Mouse (Mus musculus) layer of hippocampus, adult 2 months (tissue): ENCODE measurements around the gene Tc2n. TPM values are rescaled to one million over a fixed set of nuclear protein-coding genes. Genes with fewer than 3 reads are reported as not detected.
A peak's percentile ranks its signal among the peaks of the same experiment; 100 is the strongest.
"Not testable (repeated sequence)": the region's sequence is repeated elsewhere in the genome, so short reads cannot be mapped to it uniquely, and the experiment has no call there.

Experiments used
- DNase-seq, 2 experiments: peaks; one replicate each; pipeline ENCODE4 v3.0.0; 2022; ENCODE audit warnings: low spot score in 2 of 2
- H3K27ac ChIP-seq: fragments of 200-600 bp; 2 replicates; pipeline ENCODE4 v1.8.1; 2022
- H3K4me3 ChIP-seq: fragments of 200-600 bp; 2 replicates; pipeline ENCODE4 v1.8.1; 2022; ENCODE audit warnings: mild to moderate bottlenecking
- CTCF ChIP-seq: fragments of 200-600 bp; conservative IDR thresholded peaks from 2 replicates; pipeline ENCODE4 v1.8.1; 2022; ENCODE audit warnings: antibody characterized with exemption, mild to moderate bottlenecking, moderate library complexity
- total RNA-seq, 2 experiments: library from RNA; stranded (reverse); gene quantifications; 2 replicates each; pipeline ENCODE4 v1.2.3; 2021

Tc2n gene
- total RNA-seq, 2 experiments from 2014 or later: 0.26 to 0.42 TPM

DNA sequence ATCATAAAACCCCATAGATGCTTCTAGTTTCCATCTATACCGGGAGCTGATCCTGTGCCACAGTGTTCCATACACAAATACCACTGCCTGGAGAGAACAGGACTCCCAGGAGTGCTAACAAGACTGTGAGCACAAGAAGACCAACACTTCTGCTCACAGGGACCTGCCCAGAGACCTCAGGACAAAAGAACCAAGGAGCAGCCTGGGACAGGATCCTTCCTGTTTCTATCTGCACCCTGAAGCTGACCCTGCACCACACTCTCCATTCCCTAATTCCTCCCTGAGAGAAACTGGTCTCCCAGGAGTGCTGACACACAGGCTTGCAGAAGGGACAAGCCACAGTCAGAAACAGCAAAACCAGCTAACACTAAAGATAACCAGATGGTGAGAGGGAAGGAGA is 21.8 kb downstream of the Tc2n start:
- no peak for DNase-seq
- Histone ChIP-seq H3K27ac (no peak overlapping the region), H3K4me3 (no peak overlapping the region)
- no peak for TF ChIP-seq CTCF

DNA sequence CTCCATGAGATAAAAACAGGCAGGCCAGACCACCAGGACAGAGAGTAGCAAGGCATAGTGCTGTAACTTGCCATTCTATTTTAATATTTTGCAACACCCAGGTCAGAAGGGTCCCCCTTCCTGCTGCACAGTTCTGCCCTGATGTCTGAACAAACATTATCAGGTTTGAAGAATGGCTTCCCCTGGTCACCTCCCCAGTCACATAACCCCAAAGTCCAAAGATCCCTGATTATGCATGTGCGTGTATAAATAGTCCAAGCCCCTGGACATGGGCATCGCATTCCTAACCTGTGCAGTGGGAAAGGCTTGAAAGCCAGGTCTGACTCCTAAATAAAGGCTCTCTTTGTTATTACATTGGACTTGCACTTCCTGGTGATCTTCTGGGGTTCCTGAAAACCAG is 37.8 kb downstream of the Tc2n start:
- no peak for TF ChIP-seq CTCF
- H3K27ac ChIP-seq: no peak overlapping the region
- DNase-seq: no peak
- H3K4me3 ChIP-seq: no peak overlapping the region

DNA sequence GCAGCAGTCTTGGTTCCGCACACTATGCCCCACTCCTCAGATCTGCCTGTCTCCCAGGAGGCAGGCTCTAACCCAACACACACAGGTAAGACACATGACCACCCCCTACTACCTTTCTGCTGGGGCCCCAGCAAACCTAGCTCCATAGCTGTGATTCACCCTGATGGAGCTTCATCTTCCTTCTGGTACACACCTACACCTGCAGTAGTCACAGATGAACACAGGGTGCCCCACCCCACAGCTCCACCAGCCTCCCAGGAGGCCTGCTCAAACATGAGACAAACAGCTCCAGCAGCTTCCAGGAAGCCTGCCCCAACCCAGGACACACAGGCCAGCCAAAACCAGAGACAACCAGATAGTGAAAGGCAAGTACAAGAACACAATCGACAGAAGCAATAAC is 50.8 kb downstream of the Tc2n start:
- DNase-seq: no peak
- H3K4me3 ChIP-seq: no peak overlapping the region
- no peak overlapping the region for H3K27ac ChIP-seq

DNA sequence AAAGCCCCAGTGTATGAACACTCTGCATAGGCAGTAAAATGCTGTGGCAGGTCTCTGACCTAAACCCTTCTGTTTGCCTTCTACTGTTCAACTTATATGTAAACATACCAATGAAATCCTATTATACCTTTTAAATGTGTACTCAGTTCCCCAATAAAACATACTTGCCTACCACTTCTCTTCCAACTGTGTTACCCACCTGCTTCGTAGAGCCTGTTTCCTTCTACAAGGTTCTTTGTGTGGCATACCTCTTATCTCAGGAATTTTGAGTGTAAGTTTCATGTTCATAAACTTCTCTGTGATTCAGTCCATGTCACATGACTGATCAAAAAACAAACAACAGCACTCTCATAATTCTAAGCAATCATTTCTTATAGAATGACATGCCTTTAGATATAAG is 85.2 kb downstream of the Tc2n start:
- Histone ChIP-seq H3K4me3 (no peak overlapping the region), H3K27ac (no peak overlapping the region)
- TF ChIP-seq CTCF: no peak
- DNase-seq: no peak

More for the DNA sequence above, 50.8 kb downstream of the Tc2n start:
- TF ChIP-seq CTCF: no peak

DNA sequence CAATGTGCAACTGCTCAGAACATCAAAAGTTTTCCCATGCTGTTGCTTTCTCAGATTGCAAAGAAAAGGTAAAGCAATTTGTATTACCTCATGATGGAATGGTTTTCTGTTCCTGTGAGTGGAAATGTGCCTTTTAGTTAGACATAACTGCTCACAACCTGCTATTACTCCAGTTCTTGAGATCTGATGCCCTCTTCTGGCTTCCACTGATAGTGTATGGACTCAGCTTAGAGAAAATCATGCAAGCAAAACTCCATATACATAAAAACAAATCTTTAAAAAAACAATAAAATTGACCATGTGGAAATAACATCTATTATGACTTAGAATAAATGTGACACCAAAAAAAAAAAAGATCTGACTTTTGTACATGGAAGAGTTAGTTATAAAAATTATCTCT is 111.7 kb downstream of the Tc2n start:
- H3K4me3 ChIP-seq, H3K27ac ChIP-seq: not testable (repeated sequence)
- peak in 1 of 2 experiments; percentile 13 for DNase-seq
- peak; percentile 70 for TF ChIP-seq CTCF

Other genes starting within 250 kb of the Tc2n start
- 1 to 10 TPM; 3.6 to 4.9 TPM for gene Fbln5, start 100.5 kb upstream of the Tc2n start, total RNA-seq
- gene Trip11, start 194.7 kb upstream of the Tc2n start, total RNA-seq: 10 to 100 TPM; 31.8 to 32.9 TPM
- gene Atxn3, start 239.7 kb upstream of the Tc2n start, total RNA-seq: 10 to 100 TPM; 20.2 to 23.4 TPM